Mouse (Mus musculus) stomach, embryonic 15.5 days (tissue): ENCODE measurements around the gene Adgrb3. TPM values are rescaled to one million over a fixed set of nuclear protein-coding genes. Genes with fewer than 3 reads are reported as not detected.
"Not testable (repeated sequence)": the region's sequence is repeated elsewhere in the genome, so short reads cannot be mapped to it uniquely, and the experiment has no call there.

Experiments used
- ATAC-seq: fragments of 200-750 bp; cut with Nextera tagmentation; 2 replicates; pipeline ENCODE4 v1.8.0; 2017; ENCODE audit warnings: low read depth, moderate number of reproducible peaks, moderate TSS enrichment; ENCODE audit not compliant: insufficient read depth, low FRiP score
- H3K27ac ChIP-seq: fragments of 300-500 bp; sonication (generic); 2 replicates; pipeline ENCODE4 v1.5.1; 2015; ENCODE audit warnings: mild to moderate bottlenecking, inconsistent platforms
- H3K27me3 ChIP-seq: fragments of 300-500 bp; sonication (generic); replicated peaks from 2 replicates; pipeline ENCODE4 v1.6.1; 2015; ENCODE audit warnings: inconsistent platforms
- H3K36me3 ChIP-seq: fragments of 300-500 bp; sonication (generic); 2 replicates; pipeline ENCODE4 v1.6.1; 2015; ENCODE audit warnings: inconsistent platforms
- H3K4me1 ChIP-seq: fragments of 300-500 bp; sonication (generic); 2 replicates; pipeline ENCODE4 v1.6.1; 2015; ENCODE audit warnings: inconsistent platforms
- H3K4me2 ChIP-seq: fragments of 300-500 bp; sonication (generic); 2 replicates; pipeline ENCODE4 v1.6.1; 2015; ENCODE audit warnings: mild to moderate bottlenecking, inconsistent platforms
- H3K4me3 ChIP-seq: fragments of 300-500 bp; sonication (generic); replicated peaks from 2 replicates; pipeline ENCODE4 v1.5.1; 2015; ENCODE audit warnings: inconsistent platforms
- H3K9ac ChIP-seq: fragments of 300-500 bp; sonication (generic); 2 replicates; pipeline ENCODE4 v1.6.1; 2015; ENCODE audit warnings: inconsistent platforms
- H3K9me3 ChIP-seq: fragments of 300-500 bp; sonication (generic); 2 replicates; pipeline ENCODE4 v1.6.1; 2016; ENCODE audit warnings: inconsistent platforms
- WGBS: fragments of 180-500 bp; shearing (Covaris S2); methylation state at CpG from one replicate; pipeline ENCODE4 v1.1.7; 2015; 5-methylcytosine and 5-hydroxymethylcytosine counted together
- polyA plus RNA-seq: library from polyadenylated mRNA; unstranded; fragments of >200 nt; fragmentation: Nextera tagmentation; extraction: Ambion mirVana; gene quantifications from 2 replicates; pipeline ENCODE4 v1.2.1, GENCODE M21; 2015

Adgrb3 gene
- polyA plus RNA-seq, 1 experiment from 2014 or later: 3.4 TPM

GRCm38 (mm10) chr1:25491503-25491902 is 338.0 kb downstream of the Adgrb3 start:
- no peaks in the 10 kb centered on the region for H3K36me3 ChIP-seq
- no peaks in the 10 kb centered on the region for H3K27me3 ChIP-seq
- no peaks in the 10 kb centered on the region for H3K4me1 ChIP-seq
- H3K27ac ChIP-seq: no peak overlapping the region
- no peak overlapping the region for H3K4me2 ChIP-seq
- no peak for ATAC-seq
- H3K9me3 ChIP-seq: no peaks in the 10 kb centered on the region
- 68% methylated on average over 1 of the region's 1 CpGs for WGBS
- no peak overlapping the region for H3K9ac ChIP-seq
- no peak overlapping the region for H3K4me3 ChIP-seq

- H3K4me3 ChIP-seq: no peak overlapping the region
- ATAC-seq: no peak
- WGBS: 72% methylated on average over 2 of the region's 2 CpGs
These were observed 339.3 kb downstream of the Adgrb3 start for GRCm38 (mm10) chr1:25490174-25490573.

DNA sequence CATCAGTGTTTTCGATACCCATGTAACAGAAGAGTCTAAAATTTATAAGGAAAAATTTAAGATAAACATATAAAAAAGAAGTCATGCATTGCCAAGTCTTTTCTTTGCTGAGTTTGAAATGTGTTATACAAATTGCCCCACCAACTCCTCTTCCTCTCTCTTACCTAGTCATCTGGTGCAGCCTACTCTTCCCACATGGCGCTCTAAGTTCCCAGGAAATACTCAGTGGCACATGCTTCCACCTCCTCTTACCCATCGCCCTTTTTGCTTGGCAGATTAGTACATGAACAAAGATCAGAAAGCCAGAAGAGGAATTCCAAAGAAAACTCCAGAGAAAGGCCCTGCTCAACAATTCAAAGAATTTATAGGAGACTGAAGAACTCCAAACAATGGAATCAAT is 353.8 kb downstream of the Adgrb3 start:
- no peak overlapping the region for H3K4me2 ChIP-seq
- H3K27ac ChIP-seq: no peak overlapping the region
- H3K9ac ChIP-seq: no peak overlapping the region

More at GRCm38 (mm10) chr1:25490174-25490573, 339.3 kb downstream of the Adgrb3 start:
- H3K9me3 ChIP-seq: no peaks in the 10 kb centered on the region
- H3K27ac ChIP-seq: no peak overlapping the region
- H3K4me1 ChIP-seq: no peaks in the 10 kb centered on the region
- no peak overlapping the region for H3K9ac ChIP-seq
- H3K36me3 ChIP-seq: no peaks in the 10 kb centered on the region
- no peaks in the 10 kb centered on the region for H3K27me3 ChIP-seq
- no peak overlapping the region for H3K4me2 ChIP-seq

DNA sequence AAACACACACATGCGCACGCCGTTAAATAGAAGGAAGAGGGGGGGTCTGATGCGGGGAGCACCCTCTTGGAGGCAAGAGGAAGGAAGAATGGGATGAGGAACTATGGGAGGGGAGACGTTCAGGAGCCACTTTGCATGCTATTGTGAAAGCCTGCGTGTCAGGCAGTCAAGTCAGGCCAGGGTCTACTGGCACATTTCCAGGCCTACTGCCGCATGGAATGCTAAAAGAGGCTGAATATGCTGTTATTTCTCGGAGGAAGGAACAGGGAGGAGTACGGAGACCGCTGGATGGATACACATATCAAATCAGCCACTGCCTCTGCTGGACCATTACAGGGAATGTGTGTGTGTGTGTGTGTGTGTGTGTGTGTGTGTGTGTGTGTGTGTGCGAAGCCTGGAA is 355.0 kb downstream of the Adgrb3 start:
- ATAC-seq: no peak
- Histone ChIP-seq H3K9me3 (no peaks in the 10 kb centered on the region), H3K4me2 (no peak overlapping the region), H3K27ac (no peak overlapping the region), H3K36me3 (no peaks in the 10 kb centered on the region), H3K27me3 (no peaks in the 10 kb centered on the region), H3K4me3 (no peak overlapping the region), H3K9ac (no peak overlapping the region), H3K4me1 (no peaks in the 10 kb centered on the region)
- 64% methylated on average over 11 of the region's 11 CpGs for WGBS

More for the DNA sequence above, 353.8 kb downstream of the Adgrb3 start:
- Histone ChIP-seq H3K27me3 (no peaks in the 10 kb centered on the region), H3K9me3 (no peaks in the 10 kb centered on the region), H3K4me1 (no peaks in the 10 kb centered on the region), H3K4me3 (no peak overlapping the region), H3K36me3 (no peaks in the 10 kb centered on the region)
- 81% methylated on average over 3 of the region's 3 CpGs for WGBS
- no peak for ATAC-seq

- H3K4me1 ChIP-seq, H3K9ac ChIP-seq, H3K27ac ChIP-seq, H3K4me2 ChIP-seq, H3K27me3 ChIP-seq, H3K4me3 ChIP-seq, ATAC-seq, H3K36me3 ChIP-seq, H3K9me3 ChIP-seq: not testable (repeated sequence)
- WGBS: 52% methylated on average over 2 of the region's 2 CpGs
These were observed 357.9 kb downstream of the Adgrb3 start for GRCm38 (mm10) chr1:25471612-25472011.

GRCm38 (mm10) chr1:25462612-25463011 is 366.9 kb downstream of the Adgrb3 start:
- Histone ChIP-seq H3K4me1 (no peaks in the 10 kb centered on the region), H3K4me2 (no peak overlapping the region), H3K27ac (no peak overlapping the region), H3K9me3 (no peaks in the 10 kb centered on the region), H3K4me3 (no peak overlapping the region), H3K36me3 (no peaks in the 10 kb centered on the region), H3K27me3 (no peaks in the 10 kb centered on the region), H3K9ac (no peak overlapping the region)
- WGBS: 42% methylated on average over 1 of the region's 1 CpGs
- no peak for ATAC-seq

GRCm38 (mm10) chr1:25435506-25435905 is 394.0 kb downstream of the Adgrb3 start:
- Histone ChIP-seq H3K27ac (no peak overlapping the region), H3K9me3 (no peaks in the 10 kb centered on the region), H3K4me1 (no peaks in the 10 kb centered on the region), H3K9ac (no peak overlapping the region), H3K4me3 (no peak overlapping the region), H3K4me2 (no peak overlapping the region), H3K27me3 (no peaks in the 10 kb centered on the region), H3K36me3 (no peaks in the 10 kb centered on the region)
- 46% methylated on average over 2 of the region's 2 CpGs for WGBS
- no peak for ATAC-seq

DNA sequence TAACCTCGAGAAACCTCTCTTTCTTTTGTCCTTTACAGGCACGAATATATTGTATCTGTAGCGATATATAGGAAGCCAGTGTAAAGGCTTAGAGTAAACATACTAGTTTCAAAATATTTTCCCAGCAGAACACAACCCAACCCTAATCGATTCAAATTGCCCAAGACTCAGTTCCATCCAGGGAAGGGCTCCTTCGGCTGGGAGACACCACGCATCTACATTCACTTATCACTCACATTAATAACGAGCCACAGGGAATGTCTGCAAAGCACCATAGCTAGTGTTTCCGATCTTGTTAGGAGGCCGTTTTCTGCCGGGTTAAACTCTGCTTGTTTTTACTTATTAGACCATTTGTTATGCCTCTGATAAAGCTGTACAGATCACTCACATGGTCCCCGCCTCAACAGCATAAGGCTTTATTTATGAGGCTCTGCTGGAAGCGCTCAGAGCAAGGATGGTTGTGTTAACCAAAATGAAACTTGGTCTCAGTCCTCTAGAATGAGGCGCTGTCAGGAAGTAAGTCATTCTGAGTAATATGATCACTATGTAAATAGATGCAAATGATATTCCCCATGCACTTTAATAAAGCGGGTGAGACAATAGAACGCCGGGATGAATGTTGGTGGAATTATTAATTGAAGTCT is 399.2 kb downstream of the Adgrb3 start:
- Histone ChIP-seq H3K9ac (no peak overlapping the region), H3K9me3 (no peaks in the 10 kb centered on the region), H3K36me3 (no peaks in the 10 kb centered on the region), H3K4me1 (no peaks in the 10 kb centered on the region), H3K27ac (no peak overlapping the region), H3K27me3 (no peaks in the 10 kb centered on the region), H3K4me2 (no peak overlapping the region), H3K4me3 (no peak overlapping the region)
- ATAC-seq: no peak
- 74% methylated on average over 16 of the region's 16 CpGs for WGBS

- no peaks in the 10 kb centered on the region for H3K36me3 ChIP-seq
- no peaks in the 10 kb centered on the region for H3K27me3 ChIP-seq
- no peak overlapping the region for H3K27ac ChIP-seq
- no peak overlapping the region for H3K4me2 ChIP-seq
- H3K9me3 ChIP-seq: no peaks in the 10 kb centered on the region
- H3K9ac ChIP-seq: no peak overlapping the region
- no peak for ATAC-seq
- H3K4me3 ChIP-seq: no peak overlapping the region
- no peaks in the 10 kb centered on the region for H3K4me1 ChIP-seq
- 85% methylated on average over 2 of the region's 2 CpGs for WGBS
These were observed 408.8 kb downstream of the Adgrb3 start for GRCm38 (mm10) chr1:25420701-25421100.

GRCm38 (mm10) chr1:25419378-25419777 is 410.1 kb downstream of the Adgrb3 start:
- Histone ChIP-seq H3K27ac (no peak overlapping the region), H3K4me1 (no peaks in the 10 kb centered on the region), H3K36me3 (no peaks in the 10 kb centered on the region), H3K4me2 (no peak overlapping the region), H3K27me3 (no peaks in the 10 kb centered on the region), H3K9ac (no peak overlapping the region), H3K4me3 (no peak overlapping the region), H3K9me3 (no peaks in the 10 kb centered on the region)
- ATAC-seq: no peak

GRCm38 (mm10) chr1:25415084-25415483 is 414.4 kb downstream of the Adgrb3 start:
- Histone ChIP-seq H3K4me2 (no peak overlapping the region), H3K9me3 (no peaks in the 10 kb centered on the region), H3K27ac (no peak overlapping the region), H3K4me3 (no peak overlapping the region), H3K36me3 (no peaks in the 10 kb centered on the region), H3K4me1 (no peaks in the 10 kb centered on the region), H3K27me3 (no peaks in the 10 kb centered on the region), H3K9ac (no peak overlapping the region)
- whole genome bisulfite sequencing: 65% methylated on average over 2 of the region's 2 CpGs
- ATAC-seq: no peak

DNA sequence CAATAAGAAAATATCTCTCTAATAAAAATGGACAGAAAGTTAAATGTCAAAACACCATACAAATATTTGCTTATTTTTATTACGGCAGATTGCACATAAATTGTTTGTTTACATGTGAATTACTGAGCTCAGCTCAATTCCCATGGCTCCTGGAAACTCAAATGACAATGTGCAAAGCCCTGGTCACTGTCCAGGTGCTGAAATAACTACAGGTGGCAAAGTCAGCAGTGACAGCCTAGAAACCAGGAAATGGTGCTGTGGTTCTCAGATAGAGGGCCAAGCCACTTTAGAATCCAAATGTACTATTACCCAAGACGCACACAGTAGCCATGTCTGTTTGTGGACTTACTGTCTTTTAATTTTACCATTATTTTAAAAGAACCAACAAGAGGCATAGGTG is 465.3 kb downstream of the Adgrb3 start:
- Histone ChIP-seq H3K9me3 (no peaks in the 10 kb centered on the region), H3K27ac (no peak overlapping the region), H3K4me1 (no peaks in the 10 kb centered on the region), H3K4me3 (no peak overlapping the region), H3K4me2 (no peak overlapping the region), H3K27me3 (no peaks in the 10 kb centered on the region), H3K9ac (no peak overlapping the region), H3K36me3 (no peaks in the 10 kb centered on the region)
- ATAC-seq: no peak
- WGBS: 73% methylated on average over 2 of the region's 2 CpGs

- Histone ChIP-seq H3K4me2 (no peak overlapping the region), H3K4me3 (no peak overlapping the region), H3K9ac (no peak overlapping the region), H3K27me3 (no peaks in the 10 kb centered on the region), H3K4me1 (no peaks in the 10 kb centered on the region), H3K36me3 (no peaks in the 10 kb centered on the region), H3K27ac (no peak overlapping the region), H3K9me3 (no peaks in the 10 kb centered on the region)
- ATAC-seq: no peak
- WGBS: 84% methylated on average over 4 of the region's 4 CpGs
These were observed 471.0 kb downstream of the Adgrb3 start for GRCm38 (mm10) chr1:25358554-25358953.
